Mouse (Mus musculus) CH12.LX (cell line): Measurements from ENCODE around the gene Ubxn2a. TPM values are rescaled to one million over a fixed set of nuclear protein-coding genes. Genes with fewer than 3 reads are reported as not detected.

ENCODE experiments used
- DNase-seq: peaks from one replicate; pipeline ENCODE4 v3.0.0-alpha.2; 2013; ENCODE audit errors: extremely low read depth
- H3K27ac ChIP-seq: 2 replicates; pipeline ENCODE4 v1.5.1; 2012; ENCODE audit warnings: low read depth, mild to moderate bottlenecking, control low read depth, moderate library complexity; ENCODE audit not compliant: insufficient read depth
- H3K27me3 ChIP-seq: replicated peaks from 2 replicates; pipeline ENCODE3; 2012; ENCODE audit warnings: inconsistent platforms
- H3K36me3 ChIP-seq, 2 experiments: replicated peaks in 1 of 2; 2 replicates each; pipeline versions ENCODE3 to v1.6.1; 2012; ENCODE audit warnings: inconsistent platforms in 1 of 2, low read length in 1 of 2, mild to moderate bottlenecking in 1 of 2, mixed read lengths in 1 of 2, moderate library complexity in 1 of 2; ENCODE audit not compliant: control insufficient read depth in 1 of 2, insufficient read depth in 1 of 2
- H3K4me1 ChIP-seq, 2 experiments: 2 replicates each; pipeline ENCODE4 v1.6.1; 2012; ENCODE audit warnings: inconsistent platforms in 1 of 2, moderate library complexity in 1 of 2; ENCODE audit not compliant: insufficient read depth in 2 of 2, control insufficient read depth in 1 of 2
- H3K4me2 ChIP-seq: 2 replicates; pipeline ENCODE4 v1.6.1; 2012; ENCODE audit warnings: low read depth, mild to moderate bottlenecking, control low read depth; ENCODE audit not compliant: poor library complexity, insufficient read depth, severe bottlenecking
- H3K4me3 ChIP-seq, 3 experiments: fragments of 150-350 bp in 1 of 3; sonication (generic) in 1 of 3; replicated peaks in 1 of 3; 2 replicates each; pipeline versions ENCODE3 to v1.5.1; 2011 to 2012; ENCODE audit warnings: low read depth in 2 of 3, low read length in 2 of 3, mild to moderate bottlenecking in 2 of 3, moderate library complexity in 2 of 3, control low read depth in 1 of 3, improper control_type of control experiment in 1 of 3, inconsistent platforms in 1 of 3, mixed read lengths in 1 of 3; ENCODE audit not compliant: poor library complexity in 1 of 3
- H3K79me2 ChIP-seq: replicated peaks from 2 replicates; pipeline ENCODE4 v1.6.1; 2012; ENCODE audit warnings: mild to moderate bottlenecking, moderate library complexity; ENCODE audit not compliant: control insufficient read depth, poor library complexity, insufficient read depth, severe bottlenecking; ENCODE audit errors: extremely low read depth
- H3K9ac ChIP-seq: 2 replicates; pipeline ENCODE4 v1.6.1; 2012; ENCODE audit warnings: low read depth, mild to moderate bottlenecking, control low read depth, moderate library complexity; ENCODE audit not compliant: insufficient read depth
- H3K9me3 ChIP-seq: replicated peaks from 2 replicates; pipeline ENCODE3; 2012; ENCODE audit warnings: low read length, inconsistent platforms, mixed read lengths
- E2F4 ChIP-seq: IDR thresholded peaks from 2 replicates; pipeline ENCODE4 v1.6.1; 2011; ENCODE audit warnings: low read depth, low read length, improper control_type of control experiment; ENCODE audit not compliant: insufficient replicate concordance
- EP300 ChIP-seq: IDR thresholded peaks from 2 replicates; pipeline ENCODE4 v1.6.1; 2011; ENCODE audit warnings: low read length, improper control_type of control experiment
- ETS1 ChIP-seq: conservative IDR thresholded peaks from 2 replicates; pipeline ENCODE4 v1.6.1; 2012; ENCODE audit warnings: low read depth, mild to moderate bottlenecking, inconsistent platforms, low read length, improper control_type of control experiment, moderate library complexity
- IRF4 ChIP-seq: IDR thresholded peaks from 2 replicates; pipeline ENCODE4 v1.6.1; 2014; ENCODE audit warnings: low read depth, mild to moderate bottlenecking, inconsistent platforms, low read length, improper control_type of control experiment
- JUND ChIP-seq: conservative IDR thresholded peaks from 2 replicates; pipeline ENCODE4 v1.6.1; 2011; ENCODE audit warnings: low read depth, low read length, improper control_type of control experiment
- KAT2A ChIP-seq: IDR thresholded peaks from 2 replicates; pipeline ENCODE4 v1.6.1; 2012; ENCODE audit warnings: low read length, improper control_type of control experiment, inconsistent platforms; ENCODE audit not compliant: insufficient replicate concordance
- MAFK ChIP-seq: IDR thresholded peaks from 2 replicates; pipeline ENCODE4 v1.6.1; 2011; ENCODE audit warnings: low read length, improper control_type of control experiment; ENCODE audit not compliant: insufficient replicate concordance
- MAX ChIP-seq: IDR thresholded peaks from 2 replicates; pipeline ENCODE4 v1.6.1; 2011; ENCODE audit warnings: low read length, improper control_type of control experiment
- MAZ ChIP-seq: IDR thresholded peaks from 2 replicates; pipeline ENCODE4 v1.6.1; 2012; ENCODE audit warnings: low read depth, mild to moderate bottlenecking, inconsistent platforms, low read length, improper control_type of control experiment, moderate library complexity
- MYC ChIP-seq: IDR thresholded peaks from 2 replicates; pipeline ENCODE4 v1.6.1; 2011; ENCODE audit warnings: low read depth, mild to moderate bottlenecking, improper control_type of control experiment, low read length
- NELFE ChIP-seq: IDR thresholded peaks from 2 replicates; pipeline ENCODE4 v1.6.1; 2011; ENCODE audit warnings: low read depth, low read length, improper control_type of control experiment
- PAX5 ChIP-seq: IDR thresholded peaks from 2 replicates; pipeline ENCODE4 v1.6.1; 2012; ENCODE audit warnings: low read length, inconsistent platforms, mixed read lengths
- SIN3A ChIP-seq: IDR thresholded peaks from 2 replicates; pipeline ENCODE4 v1.6.1; 2012; ENCODE audit warnings: low read length, improper control_type of control experiment, inconsistent platforms
- SMC3 ChIP-seq: IDR thresholded peaks from 2 replicates; pipeline ENCODE4 v1.6.1; 2011; ENCODE audit warnings: low read depth, low read length, improper control_type of control experiment
- UBTF ChIP-seq: IDR thresholded peaks from 2 replicates; pipeline ENCODE4 v1.6.1; 2012; ENCODE audit warnings: low read depth, mild to moderate bottlenecking, inconsistent platforms, low read length, improper control_type of control experiment, moderate library complexity
- USF2 ChIP-seq: conservative IDR thresholded peaks from 2 replicates; pipeline ENCODE4 v1.6.1; 2011; ENCODE audit warnings: low read depth, low read length, improper control_type of control experiment
- ZNF384 ChIP-seq: IDR thresholded peaks from 2 replicates; pipeline ENCODE4 v1.6.1; 2012; ENCODE audit warnings: low read depth, low read length, improper control_type of control experiment, inconsistent platforms
- dilution Hi-C: fragments of 300-500 bp; cut with MboI; formaldehyde crosslinking; loops from 2 replicates; pipeline ENCODE4 v1.14.3; 2020; ENCODE audit warnings: low sequenced_read_pairs; ENCODE audit not compliant: extremely low pct_unique_long_range_greater_than_20kb, extremely low pct_ligation_motif_present
- in situ Hi-C: fragments of 300-500 bp; cut with MboI; formaldehyde crosslinking; loops from 3 replicates; pipeline ENCODE4 v1.14.3; 2019; ENCODE audit warnings: low sequenced_read_pairs, low pct_ligation_motif_present, low pct_unique_long_range_greater_than_20kb, mixed read lengths
- polyA plus RNA-seq: library from polyadenylated mRNA; unstranded; fragments of >175 nt; gene quantifications from 2 replicates; pipeline ENCODE4 v1.2.1, GENCODE M21; 2012; ENCODE audit warnings: low read depth; ENCODE audit not compliant: insufficient read length
- total RNA-seq, 2 experiments: library from RNA; depleted of rRNA; stranded (reverse); fragments of 300-350 nt in 1 of 2; fragments of >200 nt in 1 of 2; gene quantifications; 2 replicates each; pipeline ENCODE4 v1.2.3; 2012 to 2014

Ubxn2a gene
- total and polyA plus RNA-seq, 3 experiments = 15.2 to 25.4 (median 23.5) TPM

DNA sequence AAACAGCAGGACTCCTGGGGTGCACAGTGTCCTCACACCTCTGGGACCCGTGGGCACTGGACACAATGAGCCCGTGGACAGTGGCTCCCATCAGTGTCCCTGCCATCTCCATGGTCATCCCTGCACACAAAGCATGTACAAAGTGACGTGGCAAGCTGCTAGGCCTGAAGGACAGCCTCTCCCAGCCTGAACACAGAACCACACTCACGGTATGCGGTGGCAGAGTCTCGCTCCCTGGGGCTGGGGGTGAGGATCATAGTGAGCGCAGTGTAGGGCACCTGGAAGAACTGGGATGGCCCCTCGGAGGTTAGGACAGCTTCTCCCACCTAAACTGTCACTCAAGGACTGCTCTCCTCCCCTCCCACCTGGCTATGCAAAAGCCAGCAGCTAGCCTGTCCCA lies 38.6 kb downstream of the Ubxn2a start:
- no peaks in the 10 kb centered on the region for H3K27me3 ChIP-seq
- no peak for DNase-seq
- dilution Hi-C loops (no loop called here), in situ Hi-C loops (no loop called here)
- H3K4me1 ChIP-seq = peaks cover 0 to under 1% of the 10 kb centered on the region in 2 experiments; a peak in 1 of 4 replicates
- no peak overlapping the region for H3K27ac ChIP-seq
- TF ChIP-seq UBTF = no peak
- TF ChIP-seq NELFE = no peak
- TF ChIP-seq JUND = no peak
- TF ChIP-seq KAT2A = no peak
- TF ChIP-seq SMC3 = no peak
- TF ChIP-seq MAFK = no peak
- TF ChIP-seq MAX = no peak
- no peak for TF ChIP-seq MAZ
- no peak for TF ChIP-seq MYC
- no peak for TF ChIP-seq ZNF384
- TF ChIP-seq PAX5 = no peak
- TF ChIP-seq USF2 = no peak
- no peak for TF ChIP-seq EP300
- no peak overlapping the region for H3K4me3 ChIP-seq
- H3K79me2 ChIP-seq = no peaks in the 10 kb centered on the region
- H3K4me2 ChIP-seq = no peak overlapping the region
- H3K9ac ChIP-seq = no peak overlapping the region
- H3K9me3 ChIP-seq = no peaks in the 10 kb centered on the region
- H3K36me3 ChIP-seq = peaks cover 0 to 11% of the 10 kb centered on the region in 2 experiments

DNA sequence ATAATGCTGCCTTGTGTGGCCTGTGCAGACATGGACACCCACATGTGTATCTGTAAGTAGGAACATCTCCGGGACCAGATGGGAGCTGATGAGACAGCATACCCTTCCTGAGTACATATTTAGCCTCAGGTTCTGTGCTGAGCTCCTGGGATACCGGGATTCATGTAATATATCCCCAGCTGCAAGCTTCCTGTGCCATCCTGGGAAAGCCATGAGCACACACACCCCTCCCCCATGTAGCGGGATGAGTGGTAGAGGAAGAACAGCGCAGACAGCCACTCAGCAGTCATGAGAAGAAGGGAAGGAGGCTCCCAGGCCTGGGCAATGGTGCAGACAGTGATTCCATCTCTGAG lies 43.2 kb downstream of the Ubxn2a start:
- DNase-seq = no peak
- H3K9ac ChIP-seq = no peak overlapping the region
- H3K9me3 ChIP-seq = peaks cover 2% of the 10 kb centered on the region
- TF ChIP-seq E2F4 = no peak
- TF ChIP-seq IRF4 = no peak
- no peak for TF ChIP-seq SIN3A
- TF ChIP-seq SMC3 = no peak
- TF ChIP-seq ETS1 = no peak
- TF ChIP-seq UBTF = no peak
- TF ChIP-seq PAX5 = no peak
- TF ChIP-seq ZNF384 = no peak
- H3K79me2 ChIP-seq = no peaks in the 10 kb centered on the region
- H3K36me3 ChIP-seq = peaks cover 0 to 31% of the 10 kb centered on the region in 2 experiments
- H3K27ac ChIP-seq = no peak overlapping the region
- H3K4me1 ChIP-seq = no peaks in the 10 kb centered on the region
- in situ Hi-C loops (no loop called here), dilution Hi-C loops (no loop called here)
- H3K4me2 ChIP-seq = no peak overlapping the region
- H3K4me3 ChIP-seq = no peak overlapping the region
- no peaks in the 10 kb centered on the region for H3K27me3 ChIP-seq
